Mouse (Mus musculus) heart, postnatal 0 days (tissue): Measurements from ENCODE around the gene Nkiras2. TPM values are rescaled to one million over a fixed set of nuclear protein-coding genes. Genes with fewer than 3 reads are reported as not detected.

ENCODE experiments used
- ATAC-seq: fragments of 200-750 bp; cut with Nextera tagmentation; 2 replicates; pipeline ENCODE4 v1.8.0; 2017; ENCODE audit warnings: low read depth, moderate number of reproducible peaks, moderate library complexity; ENCODE audit not compliant: insufficient read depth
- DNase-seq: peaks from one replicate; pipeline ENCODE4 v3.0.0-alpha.2; 2016; ENCODE audit warnings: low spot score
- H3K27ac ChIP-seq: fragments of 300-500 bp; sonication (generic); 2 replicates; pipeline ENCODE4 v1.5.1; 2014; ENCODE audit warnings: low read depth, mild to moderate bottlenecking
- H3K27me3 ChIP-seq: fragments of 300-500 bp; sonication (generic); 2 replicates; pipeline ENCODE4 v1.6.1; 2014; ENCODE audit warnings: low read length, mixed read lengths; ENCODE audit not compliant: control insufficient read depth, insufficient read depth
- H3K36me3 ChIP-seq: fragments of 300-500 bp; sonication (generic); replicated peaks from 2 replicates; pipeline ENCODE4 v1.6.1; 2014; ENCODE audit warnings: low read length, mixed read lengths; ENCODE audit not compliant: control insufficient read depth, insufficient read depth
- H3K4me1 ChIP-seq: fragments of 300-500 bp; sonication (generic); 2 replicates; pipeline ENCODE4 v1.6.1; 2014; ENCODE audit warnings: antibody characterized with exemption; ENCODE audit not compliant: control insufficient read depth, insufficient read depth
- H3K4me2 ChIP-seq: fragments of 300-500 bp; sonication (generic); 2 replicates; pipeline ENCODE4 v1.6.1; 2014; ENCODE audit warnings: low read depth, mild to moderate bottlenecking, low read length, moderate library complexity
- H3K4me3 ChIP-seq: fragments of 300-500 bp; sonication (generic); 2 replicates; pipeline ENCODE4 v1.5.1; 2014; ENCODE audit warnings: low read depth, low read length
- H3K9ac ChIP-seq: fragments of 300-500 bp; sonication (generic); replicated peaks from 2 replicates; pipeline ENCODE4 v1.6.1; 2014; ENCODE audit warnings: low read depth, low read length, mixed read lengths
- H3K9me3 ChIP-seq: fragments of 300-500 bp; sonication (generic); replicated peaks from 2 replicates; pipeline ENCODE4 v1.6.1; 2016; ENCODE audit warnings: low read length; ENCODE audit not compliant: control insufficient read depth
- CTCF ChIP-seq: IDR thresholded peaks from 2 replicates; pipeline ENCODE4 v1.5.1; 2016; ENCODE audit warnings: antibody characterized with exemption, control low read depth, low read depth
- EP300 ChIP-seq: IDR thresholded peaks from 2 replicates; pipeline ENCODE4 v1.6.1; 2016; ENCODE audit warnings: antibody characterized with exemption, low read depth
- WGBS: fragments of 180-500 bp; shearing (Covaris S2); extraction: QIAGEN DNeasy Blood & Tissue Kit; methylation state at CpG from one replicate; pipeline ENCODE4 v1.1.7; 2014; 5-methylcytosine and 5-hydroxymethylcytosine counted together
- polyA plus RNA-seq: library from polyadenylated mRNA; unstranded; fragments of >200 nt; fragmentation: Nextera tagmentation; extraction: Ambion mirVana; gene quantifications from 2 replicates; pipeline ENCODE4 v1.2.1, GENCODE M21; 2015
- total RNA-seq: library from RNA; depleted of rRNA; stranded (reverse); fragments of >200 nt; gene quantifications from 2 replicates; pipeline ENCODE4 v1.2.3, GENCODE M21; 2014; ENCODE audit warnings: low replicate concordance

Nkiras2 gene
- total and polyA plus RNA-seq, 2 experiments from 2014 or later, result 79.7 to 113 TPM

DNA sequence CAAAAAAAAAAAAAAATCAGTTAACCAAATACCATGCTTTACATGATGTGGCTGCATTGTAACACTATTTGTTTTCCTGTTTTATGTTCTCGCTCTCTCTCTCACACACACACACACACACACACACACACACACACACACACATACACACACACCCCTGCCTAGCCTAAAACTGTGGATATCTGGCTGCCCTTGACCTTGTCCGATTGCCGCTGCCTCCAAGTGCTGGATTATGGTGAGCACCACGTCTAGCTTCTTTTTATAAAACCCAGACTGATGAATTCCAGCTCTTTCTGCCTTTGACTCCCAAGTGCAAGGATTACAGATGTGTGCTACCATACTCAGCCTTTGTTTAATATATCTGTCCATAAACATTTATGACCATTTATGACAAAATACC, 1.6 kb upstream of the Nkiras2 start:
- Histone ChIP-seq H3K4me3 (no peak overlapping the region), H3K27me3 (no peaks in the 10 kb centered on the region), H3K4me2 (peak overlapping the region; percentile 90), H3K36me3 (peaks cover 4% of the 10 kb centered on the region; the same call in 1 of the 2 replicates), H3K4me1 (peaks cover 23% of the 10 kb centered on the region), H3K9ac (no peak overlapping the region), H3K27ac (no peak overlapping the region), H3K9me3 (no peaks in the 10 kb centered on the region)
- ATAC-seq (no peak), DNase-seq (no peak)
- TF ChIP-seq EP300, result no peak
- WGBS, result 52% methylated on average over 4 of the region's 4 CpGs

DNA sequence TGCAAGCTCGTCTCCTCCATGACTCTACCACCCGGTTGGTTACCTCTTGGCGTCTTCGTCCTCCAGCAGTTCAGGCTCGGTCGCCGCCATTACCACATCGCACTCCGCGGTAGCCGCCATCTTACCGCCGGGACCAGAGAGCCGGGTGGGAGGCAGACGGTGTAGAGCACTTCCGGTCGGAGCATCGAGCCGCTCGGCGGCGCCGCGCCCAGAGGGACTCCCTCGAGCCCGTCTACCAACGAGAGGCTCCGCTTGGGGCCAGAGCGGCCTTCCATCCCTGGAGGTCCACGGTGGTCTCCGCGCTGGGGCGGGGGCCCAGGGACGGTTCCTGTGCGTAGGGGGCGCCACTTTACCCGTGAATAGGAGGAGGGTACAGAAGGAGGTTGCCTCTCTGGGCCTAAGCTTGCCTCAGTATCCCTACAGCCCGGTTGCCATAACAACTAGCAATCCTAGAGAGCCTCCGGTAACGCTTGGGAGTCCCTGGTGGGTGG, 486 bp downstream of the Nkiras2 start:
- Histone ChIP-seq H3K9me3 (no peaks in the 10 kb centered on the region), H3K27me3 (no peaks in the 10 kb centered on the region), H3K4me2 (peak overlapping the region; percentile 90), H3K4me1 (peaks cover 25% of the 10 kb centered on the region), H3K4me3 (peak overlapping the region; percentile 95), H3K36me3 (peaks cover 5% of the 10 kb centered on the region; the same call in 1 of the 2 replicates), H3K27ac (peak overlapping the region; percentile 98), H3K9ac (peak overlapping the region; percentile 91)
- 0% methylated on average over 40 of the region's 40 CpGs for WGBS
- DNase-seq (peak; percentile 92), ATAC-seq (peak; percentile 93)
- peak; percentile 67; the same call in 1 of the 2 replicates for TF ChIP-seq EP300
- no peak; the same call in 1 of the 2 replicates for TF ChIP-seq CTCF

DNA sequence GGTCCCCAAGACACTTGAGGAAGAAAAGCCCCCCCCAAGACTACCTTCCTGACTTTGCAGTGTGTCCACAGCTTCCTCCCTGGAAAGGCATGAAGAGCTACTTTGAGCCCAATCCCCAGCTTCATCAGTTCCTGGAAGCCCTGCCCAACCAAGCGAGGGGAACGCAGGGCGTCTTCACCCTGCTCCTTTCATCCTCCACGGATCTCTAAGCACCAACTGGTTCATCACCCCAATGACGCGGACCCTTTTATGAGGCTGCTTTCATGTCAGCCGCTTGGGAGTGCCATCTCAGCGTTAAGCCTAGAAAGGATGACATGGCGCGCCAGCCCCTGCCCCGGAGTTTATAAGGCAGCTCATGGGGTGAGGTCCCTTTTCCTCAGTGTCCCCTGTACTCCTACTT, 938 bp downstream of the Nkiras2 start, which contains the start of gene Dnajc7:
Dnajc7 (minus strand) TSS at position 187 of the 400 bp plus-strand sequence.
- DNase-seq (no peak), ATAC-seq (no peak)
- peak within 1 kb of the TSS; percentile 98 for H3K27ac ChIP-seq
- H3K4me2 ChIP-seq, result peak within 1 kb of the TSS; percentile 90
- TF ChIP-seq EP300 (no peak), CTCF (no peak)
- no peaks in the 10 kb centered on the region for H3K9me3 ChIP-seq
- peaks cover 25% of the 10 kb centered on the region for H3K4me1 ChIP-seq
- peak within 1 kb of the TSS; percentile 91 for H3K9ac ChIP-seq
- peak within 1 kb of the TSS; percentile 95 for H3K4me3 ChIP-seq
- no peaks in the 10 kb centered on the region for H3K27me3 ChIP-seq
- WGBS, result 10% methylated on average over 11 of the region's 11 CpGs
- H3K36me3 ChIP-seq, result peaks cover 10% of the 10 kb centered on the region; the same call in 1 of the 2 replicates

DNA sequence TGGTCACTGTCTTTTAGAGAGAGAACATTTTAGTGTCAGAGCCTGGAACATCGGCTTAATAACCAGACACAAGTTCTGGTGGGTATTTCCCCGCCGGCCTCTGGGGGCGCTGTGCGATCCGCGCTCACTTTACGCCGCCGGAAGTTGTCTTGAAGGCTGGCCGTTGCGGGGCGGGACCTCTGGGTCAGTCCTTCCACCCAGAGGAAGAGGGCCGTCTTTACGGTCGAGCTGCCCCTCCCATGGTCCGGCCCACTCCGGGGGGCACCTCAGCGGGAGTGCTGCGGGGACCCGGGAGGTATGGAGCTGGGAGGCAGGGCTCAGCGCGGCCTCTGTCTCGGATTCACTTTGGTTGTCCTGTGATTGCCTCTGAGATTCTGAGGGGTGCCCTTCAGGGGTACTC, 3.7 kb downstream of the Nkiras2 start:
- TF ChIP-seq CTCF (peak; percentile 88), EP300 (no peak; the same call in 1 of the 2 replicates)
- peaks cover 23% of the 10 kb centered on the region for H3K4me1 ChIP-seq
- peaks cover 20% of the 10 kb centered on the region for H3K36me3 ChIP-seq
- peak; percentile 83 for ATAC-seq
- peak overlapping the region; percentile 74 for H3K9ac ChIP-seq
- no peaks in the 10 kb centered on the region for H3K27me3 ChIP-seq
- WGBS, result under 1% methylated on average over 24 of the region's 24 CpGs
- H3K9me3 ChIP-seq, result no peaks in the 10 kb centered on the region
- H3K4me2 ChIP-seq, result peak overlapping the region; percentile 69
- H3K4me3 ChIP-seq, result peak overlapping the region; percentile 85
- H3K27ac ChIP-seq, result peak overlapping the region; percentile 92
- DNase-seq, result peak; percentile 96

DNA sequence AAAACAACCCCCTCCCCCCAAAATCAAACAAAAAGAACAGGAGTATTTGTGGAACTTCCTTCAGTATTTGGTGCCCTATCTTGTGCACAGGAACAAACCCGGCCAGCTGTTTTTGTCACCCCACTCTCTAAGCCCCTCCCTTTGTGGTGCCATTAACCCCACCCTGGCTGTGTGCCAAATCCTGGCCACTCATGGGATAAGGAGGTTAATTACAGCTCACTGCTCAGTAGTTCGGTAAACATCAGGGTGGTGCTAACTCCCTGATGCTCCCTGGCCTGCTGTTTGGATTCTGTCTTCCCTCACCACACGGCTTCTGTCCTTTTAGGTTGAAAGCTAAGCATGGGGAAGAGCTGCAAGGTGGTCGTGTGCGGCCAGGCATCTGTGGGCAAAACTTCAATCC, 4.8 kb downstream of the Nkiras2 start:
- peak overlapping the region; percentile 92 for H3K27ac ChIP-seq
- 37% methylated on average over 5 of the region's 5 CpGs for WGBS
- peaks cover 16% of the 10 kb centered on the region for H3K4me1 ChIP-seq

More for the DNA sequence above, 4.8 kb downstream of the Nkiras2 start:
- Histone ChIP-seq H3K4me3 (peak overlapping the region; percentile 85; the same call in 1 of the 2 replicates), H3K36me3 (peaks cover 20% of the 10 kb centered on the region), H3K9ac (0 out of 2 replicates have a peak overlapping the region, but pooled peaks have one; percentile 9), H3K9me3 (no peaks in the 10 kb centered on the region), H3K27me3 (no peaks in the 10 kb centered on the region), H3K4me2 (peak overlapping the region; percentile 69)
- ATAC-seq, result no peak
- no peak for TF ChIP-seq CTCF
- TF ChIP-seq EP300, result no peak
- DNase-seq, result no peak
